Mouse (Mus musculus) MEL (cell line): Measurements from ENCODE around the gene Rsg1. TPM values are rescaled to one million over a fixed set of nuclear protein-coding genes. Genes with fewer than 3 reads are reported as not detected.

Source experiments
- DNase-seq: peaks from one replicate; pipeline ENCODE4 v3.0.0; 2011; ENCODE audit warnings: low read depth, low spot score
- H3K27ac ChIP-seq: 2 replicates; pipeline ENCODE4 v1.5.1; 2012; ENCODE audit warnings: low read depth, mild to moderate bottlenecking, control low read depth, low read length, moderate library complexity; ENCODE audit not compliant: control insufficient read depth
- H3K27me3 ChIP-seq, 2 experiments: fragments of 150-350 bp in 1 of 2; sonication (generic) in 1 of 2; 2 replicates each; pipeline ENCODE4 v1.6.1; 2012; ENCODE audit warnings: low read length in 2 of 2, mild to moderate bottlenecking in 2 of 2, improper control_type of control experiment in 1 of 2, moderate library complexity in 1 of 2; ENCODE audit not compliant: insufficient read depth in 2 of 2, control insufficient read depth in 1 of 2
- H3K36me3 ChIP-seq, 2 experiments: 2 replicates each; pipeline ENCODE4 v1.6.1; 2012 to 2014; ENCODE audit warnings: low read length in 2 of 2, improper control_type of control experiment in 1 of 2, inconsistent platforms in 1 of 2, mild to moderate bottlenecking in 1 of 2; ENCODE audit not compliant: insufficient read depth in 2 of 2, control insufficient read depth in 1 of 2
- H3K4me1 ChIP-seq, 2 experiments: fragments of 150-350 bp in 1 of 2; sonication (generic) in 1 of 2; 2 replicates each; pipeline ENCODE4 v1.6.1; 2012; ENCODE audit warnings: low read length in 2 of 2, improper control_type of control experiment in 1 of 2, mild to moderate bottlenecking in 1 of 2; ENCODE audit not compliant: insufficient read depth in 2 of 2, control insufficient read depth in 1 of 2
- H3K4me3 ChIP-seq, 2 experiments: fragments of 150-350 bp in 1 of 2; sonication (generic) in 1 of 2; 2 replicates each; pipeline ENCODE4 v1.5.1; 2012; ENCODE audit warnings: low read depth in 2 of 2, low read length in 2 of 2, mild to moderate bottlenecking in 2 of 2, moderate library complexity in 2 of 2, control low read depth in 1 of 2, improper control_type of control experiment in 1 of 2; ENCODE audit not compliant: control insufficient read depth in 1 of 2, insufficient read depth in 1 of 2
- H3K79me2 ChIP-seq: 2 replicates; pipeline ENCODE4 v1.6.1; 2012; ENCODE audit warnings: mild to moderate bottlenecking, low read length, moderate library complexity; ENCODE audit not compliant: control insufficient read depth, poor library complexity, insufficient read depth
- H3K9ac ChIP-seq: 2 replicates; pipeline ENCODE4 v1.6.1; 2012; ENCODE audit warnings: low read depth, mild to moderate bottlenecking, control low read depth, low read length, moderate library complexity; ENCODE audit not compliant: control insufficient read depth, poor library complexity, severe bottlenecking
- H3K9me3 ChIP-seq: fragments of 150-350 bp; sonication (generic); replicated peaks from 2 replicates; pipeline ENCODE4 v1.6.1; 2012; ENCODE audit warnings: mild to moderate bottlenecking, low read length, improper control_type of control experiment, moderate library complexity; ENCODE audit not compliant: insufficient read depth
- CTCF ChIP-seq, 3 experiments: IDR thresholded peaks in 2 of 3; conservative IDR thresholded peaks in 1 of 3; 2 replicates each; pipeline ENCODE4 v1.5.1; 2011 to 2012; ENCODE audit warnings: low read length in 3 of 3, low read depth in 2 of 3, mild to moderate bottlenecking in 2 of 3, improper control_type of control experiment in 1 of 3, inconsistent platforms in 1 of 3, mixed read lengths in 1 of 3, moderate library complexity in 1 of 3; ENCODE audit not compliant: control insufficient read depth in 1 of 3, insufficient read depth in 1 of 3, poor library complexity in 1 of 3, severe bottlenecking in 1 of 3
- ELF1 ChIP-seq: IDR thresholded peaks from 2 replicates; pipeline ENCODE4 v1.6.1; 2014; ENCODE audit warnings: low read depth, mild to moderate bottlenecking, inconsistent platforms, low read length, improper control_type of control experiment, moderate library complexity
- EP300 ChIP-seq, 2 experiments: IDR thresholded peaks; 2 replicates each; pipeline ENCODE4 v1.6.1; 2011; ENCODE audit warnings: improper control_type of control experiment in 2 of 2, low read length in 2 of 2, low read depth in 1 of 2, mild to moderate bottlenecking in 1 of 2
- ETS1 ChIP-seq: IDR thresholded peaks from 2 replicates; pipeline ENCODE4 v1.6.1; 2012; ENCODE audit warnings: low read depth, mild to moderate bottlenecking, inconsistent platforms, low read length, improper control_type of control experiment, moderate library complexity
- GABPA ChIP-seq: IDR thresholded peaks from 2 replicates; pipeline ENCODE4 v1.6.1; 2012; ENCODE audit warnings: low read depth, mild to moderate bottlenecking, inconsistent platforms, low read length, improper control_type of control experiment, moderate library complexity
- GATA1 ChIP-seq: IDR thresholded peaks from 2 replicates; pipeline ENCODE4 v1.6.1; 2011; ENCODE audit warnings: low read depth, low read length, improper control_type of control experiment
- MEF2A ChIP-seq: IDR thresholded peaks from 2 replicates; pipeline ENCODE4 v1.6.1; 2014; ENCODE audit warnings: low read depth, mild to moderate bottlenecking, inconsistent platforms, low read length, improper control_type of control experiment; ENCODE audit not compliant: poor library complexity, insufficient replicate concordance, severe bottlenecking; ENCODE audit errors: extremely low read depth
- MYB ChIP-seq: IDR thresholded peaks from 2 replicates; pipeline ENCODE4 v1.6.1; 2011; ENCODE audit warnings: mild to moderate bottlenecking, low read depth, low read length, improper control_type of control experiment
- POLR2A ChIP-seq, 2 experiments: IDR thresholded peaks; 2 replicates each; pipeline ENCODE4 v1.6.1; 2011 to 2012; ENCODE audit warnings: low read length in 2 of 2, mild to moderate bottlenecking in 2 of 2, control low read depth in 1 of 2, improper control_type of control experiment in 1 of 2, low read depth in 1 of 2, moderate library complexity in 1 of 2; ENCODE audit not compliant: control insufficient read depth in 1 of 2, insufficient read depth in 1 of 2, poor library complexity in 1 of 2
- SIN3A ChIP-seq: IDR thresholded peaks from 2 replicates; pipeline ENCODE4 v1.6.1; 2012; ENCODE audit warnings: low read length, improper control_type of control experiment, inconsistent platforms
- USF2 ChIP-seq, 2 experiments: IDR thresholded peaks; 2 replicates each; pipeline ENCODE4 v1.6.1; 2011 to 2012; ENCODE audit warnings: improper control_type of control experiment in 2 of 2, low read length in 2 of 2, borderline replicate concordance in 1 of 2, inconsistent platforms in 1 of 2, low read depth in 1 of 2, mild to moderate bottlenecking in 1 of 2; ENCODE audit not compliant: insufficient read depth in 1 of 2
- ZC3H11A ChIP-seq: IDR thresholded peaks from 2 replicates; pipeline ENCODE4 v1.6.1; 2012; ENCODE audit warnings: low read depth, mild to moderate bottlenecking, inconsistent platforms, low read length, improper control_type of control experiment
- ZKSCAN1 ChIP-seq: IDR thresholded peaks from 2 replicates; pipeline ENCODE4 v1.6.1; 2012; ENCODE audit warnings: low read depth, mild to moderate bottlenecking, inconsistent platforms, low read length, improper control_type of control experiment, moderate library complexity
- ZMIZ1 ChIP-seq: IDR thresholded peaks from 2 replicates; pipeline ENCODE4 v1.6.1; 2012; ENCODE audit warnings: low read depth, mild to moderate bottlenecking, inconsistent platforms, low read length, improper control_type of control experiment, moderate library complexity
- polyA plus RNA-seq, 2 experiments: library from polyadenylated mRNA; stranded (reverse) in 1 of 2; unstranded in 1 of 2; fragments of >175 nt in 1 of 2; fragments of >200 nt in 1 of 2; gene quantifications; 2 replicates each; pipeline versions ENCODE4 v1.2.1 to v1.2.4; 2012; ENCODE audit warnings: low replicate concordance in 2 of 2, low read depth in 1 of 2; ENCODE audit not compliant: insufficient read length in 2 of 2, insufficient read depth in 1 of 2, missing spikeins in 1 of 2
- total RNA-seq: library from RNA; depleted of rRNA; stranded (reverse); fragments of 300-350 nt; gene quantifications from 2 replicates; pipeline ENCODE4 v1.2.3, GENCODE M21; 2012

Rsg1 gene
- total and polyA plus RNA-seq, 3 experiments, result 4.8 to 5.8 TPM; not detected in 1

- Histone ChIP-seq H3K79me2 (no peaks in the 10 kb centered on the region), H3K27me3 (no peaks in the 10 kb centered on the region), H3K9ac (no peak overlapping the region), H3K4me1 (peaks cover 0 to 15% of the 10 kb centered on the region in 2 experiments; a peak in 2 of 4 replicates), H3K4me3 (no peak overlapping the region), H3K9me3 (no peaks in the 10 kb centered on the region), H3K36me3 (peaks cover 0 to 5% of the 10 kb centered on the region in 2 experiments; a peak in 2 of 4 replicates), H3K27ac (no peak overlapping the region)
- no peak for TF ChIP-seq MYB
- no peak for TF ChIP-seq CTCF (IDR thresholded peaks at IDR 0.05 in 2 of 3, conservative IDR thresholded peaks at IDR 0.05 in 1 of 3; ENCODE audit: control insufficient read depth in 1 of 3, insufficient read depth in 1 of 3, low read depth in 2 of 3, low read length in 3 of 3, poor library complexity in 1 of 3, severe bottlenecking in 1 of 3)
- TF ChIP-seq POLR2A (IDR thresholded peaks at IDR 0.05; ENCODE audit: control insufficient read depth in 1 of 2, insufficient read depth in 1 of 2, low read depth in 1 of 2, low read length in 2 of 2, poor library complexity in 1 of 2), result no peak
- TF ChIP-seq ELF1, result no peak
- TF ChIP-seq MEF2A, result no peak
- no peak for TF ChIP-seq ZMIZ1
- TF ChIP-seq EP300 (IDR thresholded peaks at IDR 0.05; ENCODE audit: low read depth in 1 of 2, low read length in 2 of 2), result no peak
- no peak for TF ChIP-seq ZKSCAN1
- no peak for TF ChIP-seq GATA1
- no peak for TF ChIP-seq USF2 (IDR thresholded peaks at IDR 0.05; ENCODE audit: borderline replicate concordance in 1 of 2, insufficient read depth in 1 of 2, low read depth in 1 of 2, low read length in 2 of 2)
- TF ChIP-seq GABPA, result no peak
- no peak for TF ChIP-seq ETS1
- no peak for DNase-seq
Measured at GRCm38 (mm10) chr4:141262906-141263637, 49.3 kb downstream of the Rsg1 start.

GRCm38 (mm10) chr4:141265979-141266637, 52.4 kb downstream of the Rsg1 start:
- Histone ChIP-seq H3K9ac (no peak overlapping the region), H3K36me3 (peaks cover 0 to 2% of the 10 kb centered on the region in 2 experiments; a peak in 1 of 4 replicates), H3K4me3 (no peak overlapping the region), H3K27ac (no peak overlapping the region), H3K27me3 (no peaks in the 10 kb centered on the region), H3K4me1 (peaks cover 0 to 10% of the 10 kb centered on the region in 2 experiments; a peak in 1 of 4 replicates), H3K9me3 (no peaks in the 10 kb centered on the region), H3K79me2 (no peaks in the 10 kb centered on the region)
- DNase-seq, result no peak
- TF ChIP-seq ZC3H11A (no peak), SIN3A (no peak)
- TF ChIP-seq, all 39 proteins: peak for 0
